Mouse (Mus musculus) megakaryocyte, embryonic 14.5 days (primary cell): ENCODE data around the gene Olfr524.

Source experiments
- FLI1 ChIP-seq: IDR thresholded peaks from 2 replicates; pipeline ENCODE4 v1.6.1; 2012; ENCODE audit warnings: low read length, inconsistent platforms, mixed read lengths
- GATA1 ChIP-seq: IDR thresholded peaks from 3 replicates; pipeline ENCODE4 v1.6.1; 2012; ENCODE audit warnings: mixed read lengths, low read length, inconsistent platforms, borderline replicate concordance

DNA sequence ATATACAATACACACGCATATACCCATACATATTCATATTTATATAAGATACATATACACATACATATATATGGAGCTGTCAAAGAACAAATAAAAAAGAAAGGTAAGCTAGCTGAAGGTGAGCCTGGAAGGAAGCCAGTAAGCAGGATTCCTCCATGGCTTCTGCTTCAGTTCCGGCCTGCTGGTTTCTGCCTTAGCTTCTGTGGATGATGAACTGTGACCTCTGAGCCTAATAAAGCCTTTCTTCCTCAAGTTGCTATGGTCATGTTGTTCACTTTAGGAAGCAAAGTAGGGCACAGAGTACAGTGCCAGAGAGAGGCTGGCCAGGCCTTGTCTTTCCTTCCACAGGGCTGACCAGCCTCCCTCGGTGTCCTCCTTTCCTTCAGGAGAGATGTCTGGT lies 34.9 kb downstream of the Olfr524 start:
- TF ChIP-seq GATA1: no peak
- TF ChIP-seq FLI1: no peak
